Mouse (Mus musculus) neural tube, embryonic 13.5 days (tissue): ENCODE data around the gene Tmem52b. TPM values are rescaled to one million over a fixed set of nuclear protein-coding genes. Genes with fewer than 3 reads are reported as not detected.
A peak's percentile ranks its signal among the peaks of the same experiment; 100 is the strongest.
"Not testable (repeated sequence)": the region's sequence is repeated elsewhere in the genome, so short reads cannot be mapped to it uniquely, and the experiment has no call there.

Source experiments
- ATAC-seq: fragments of 200-750 bp; cut with Nextera tagmentation; 2 replicates; pipeline ENCODE4 v1.8.0; 2017; ENCODE audit warnings: low read depth, mild to moderate bottlenecking, moderate TSS enrichment, moderate library complexity
- H3K27ac ChIP-seq: fragments of 300-500 bp; sonication (generic); replicated peaks from 2 replicates; pipeline ENCODE4 v1.5.1; 2015; ENCODE audit warnings: moderate library complexity, mild to moderate bottlenecking, inconsistent platforms
- H3K27me3 ChIP-seq: fragments of 300-500 bp; sonication (generic); 2 replicates; pipeline ENCODE4 v1.6.1; 2015; ENCODE audit warnings: mild to moderate bottlenecking, inconsistent platforms
- H3K36me3 ChIP-seq: fragments of 300-500 bp; sonication (generic); 2 replicates; pipeline ENCODE4 v1.6.1; 2015; ENCODE audit warnings: mild to moderate bottlenecking, inconsistent platforms
- H3K4me1 ChIP-seq: fragments of 300-500 bp; sonication (generic); replicated peaks from 2 replicates; pipeline ENCODE4 v1.6.1; 2015; ENCODE audit warnings: inconsistent platforms
- H3K4me2 ChIP-seq: fragments of 300-500 bp; sonication (generic); 2 replicates; pipeline ENCODE4 v1.6.1; 2015; ENCODE audit warnings: inconsistent platforms, mild to moderate bottlenecking, moderate library complexity
- H3K4me3 ChIP-seq: fragments of 300-500 bp; sonication (generic); 2 replicates; pipeline ENCODE4 v1.5.1; 2015; ENCODE audit warnings: mild to moderate bottlenecking, inconsistent platforms
- H3K9ac ChIP-seq: fragments of 300-500 bp; sonication (generic); 2 replicates; pipeline ENCODE4 v1.6.1; 2015; ENCODE audit warnings: moderate library complexity, mild to moderate bottlenecking, inconsistent platforms
- H3K9me3 ChIP-seq: fragments of 300-500 bp; sonication (generic); 2 replicates; pipeline ENCODE4 v1.6.1; 2016; ENCODE audit warnings: inconsistent platforms
- WGBS: fragments of 180-500 bp; shearing (Covaris S2); methylation state at CpG from one replicate; pipeline ENCODE4 v1.1.7; 2015; 5-methylcytosine and 5-hydroxymethylcytosine counted together
- polyA plus RNA-seq: library from polyadenylated mRNA; unstranded; fragments of >200 nt; fragmentation: Nextera tagmentation; extraction: Ambion mirVana; gene quantifications from 2 replicates; pipeline ENCODE4 v1.2.1, GENCODE M21; 2015

Gene Tmem52b
- polyA plus RNA-seq, result 0.11 and 0.37 TPM in 2 replicates

DNA sequence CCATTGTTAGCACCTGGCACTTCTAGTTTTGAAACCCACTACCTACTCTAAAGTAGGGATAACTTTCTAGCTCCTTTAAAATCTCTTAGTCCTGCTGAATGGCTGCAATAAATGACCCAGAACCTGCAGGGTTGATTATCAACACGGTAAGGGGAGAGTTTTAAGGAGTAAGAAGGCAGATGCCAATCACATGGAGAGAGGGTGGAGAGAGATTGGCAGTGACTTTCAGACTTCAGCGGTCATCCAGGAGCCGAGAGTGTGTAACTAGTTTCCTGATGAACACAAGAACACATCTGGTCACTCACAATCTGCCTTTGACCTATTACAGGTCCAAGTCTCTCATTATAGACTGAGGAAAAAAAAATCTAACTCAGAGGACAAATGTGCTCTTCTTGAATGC is at the start of gene Tmem52b:
TSS of gene Tmem52b (plus strand) at position 189 of the 400 bp plus-strand sequence.
- ATAC-seq, result no peak
- WGBS, result 74% methylated on average over 3 of the region's 3 CpGs
- H3K9ac ChIP-seq, result no peak within 1 kb of the TSS

DNA sequence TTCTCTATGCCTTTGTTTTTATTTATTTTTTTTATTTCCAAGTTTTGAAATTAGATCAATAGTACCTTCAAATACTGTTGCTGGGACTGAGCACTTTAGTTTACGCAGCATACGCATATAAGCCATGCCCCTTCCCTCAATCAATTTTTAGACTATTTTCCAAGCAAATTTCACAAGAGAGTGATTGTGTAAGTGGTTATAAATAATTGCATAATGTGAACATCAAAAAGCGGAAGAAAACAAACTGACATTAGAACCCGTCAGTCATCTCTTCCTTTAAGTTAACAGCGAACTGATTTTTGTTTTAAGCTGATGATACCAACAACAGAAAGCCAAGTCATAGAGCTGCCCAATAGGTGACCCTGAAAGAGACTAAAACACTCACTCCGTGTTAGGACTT is 41.0 kb upstream of the Tmem52b start:
- Histone ChIP-seq H3K9me3 (no peaks in the 10 kb centered on the region), H3K27ac (no peak overlapping the region), H3K9ac (no peak overlapping the region), H3K27me3 (no peaks in the 10 kb centered on the region), H3K4me2 (no peak overlapping the region), H3K4me3 (no peak overlapping the region), H3K36me3 (no peaks in the 10 kb centered on the region), H3K4me1 (no peaks in the 10 kb centered on the region)
- 90% methylated on average over 6 of the region's 6 CpGs for WGBS
- no peak for ATAC-seq

More for the DNA sequence above, at the start of gene Tmem52b:
- Histone ChIP-seq H3K36me3 (no peaks in the 10 kb centered on the region), H3K27me3 (no peaks in the 10 kb centered on the region), H3K9me3 (no peaks in the 10 kb centered on the region), H3K4me3 (no peak within 1 kb of the TSS), H3K4me1 (0 out of 2 replicates have a peak, but pooled peaks cover 3% of the 10 kb centered on the region), H3K27ac (no peak within 1 kb of the TSS), H3K4me2 (no peak within 1 kb of the TSS)

DNA sequence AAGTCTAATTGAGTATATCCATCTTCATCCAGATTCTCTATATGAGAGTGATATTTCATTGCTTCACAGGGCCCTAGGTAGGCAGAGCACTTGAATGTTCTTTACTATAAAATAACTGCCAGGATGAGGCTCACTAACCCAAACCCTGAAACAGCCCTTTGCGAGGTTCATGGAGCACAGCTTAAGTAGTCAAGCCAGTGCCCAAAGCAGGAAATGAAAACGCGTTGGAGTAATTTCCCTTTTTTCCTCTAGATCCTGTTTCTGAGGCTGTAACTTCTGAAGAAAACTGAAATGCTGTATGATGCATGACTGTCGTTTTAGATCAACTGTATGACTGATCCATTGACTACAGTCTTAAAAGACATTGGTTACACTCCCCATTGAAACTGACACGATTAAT is 39.7 kb upstream of the Tmem52b start:
- Histone ChIP-seq H3K4me3 (no peak overlapping the region), H3K27me3 (no peaks in the 10 kb centered on the region), H3K4me2 (no peak overlapping the region), H3K4me1 (peaks cover 1% of the 10 kb centered on the region; the same call in 1 of the 2 replicates), H3K9ac (no peak overlapping the region), H3K27ac (no peak overlapping the region), H3K36me3 (no peaks in the 10 kb centered on the region), H3K9me3 (no peaks in the 10 kb centered on the region)
- no peak for ATAC-seq
- WGBS, result 80% methylated on average over 5 of the region's 5 CpGs

DNA sequence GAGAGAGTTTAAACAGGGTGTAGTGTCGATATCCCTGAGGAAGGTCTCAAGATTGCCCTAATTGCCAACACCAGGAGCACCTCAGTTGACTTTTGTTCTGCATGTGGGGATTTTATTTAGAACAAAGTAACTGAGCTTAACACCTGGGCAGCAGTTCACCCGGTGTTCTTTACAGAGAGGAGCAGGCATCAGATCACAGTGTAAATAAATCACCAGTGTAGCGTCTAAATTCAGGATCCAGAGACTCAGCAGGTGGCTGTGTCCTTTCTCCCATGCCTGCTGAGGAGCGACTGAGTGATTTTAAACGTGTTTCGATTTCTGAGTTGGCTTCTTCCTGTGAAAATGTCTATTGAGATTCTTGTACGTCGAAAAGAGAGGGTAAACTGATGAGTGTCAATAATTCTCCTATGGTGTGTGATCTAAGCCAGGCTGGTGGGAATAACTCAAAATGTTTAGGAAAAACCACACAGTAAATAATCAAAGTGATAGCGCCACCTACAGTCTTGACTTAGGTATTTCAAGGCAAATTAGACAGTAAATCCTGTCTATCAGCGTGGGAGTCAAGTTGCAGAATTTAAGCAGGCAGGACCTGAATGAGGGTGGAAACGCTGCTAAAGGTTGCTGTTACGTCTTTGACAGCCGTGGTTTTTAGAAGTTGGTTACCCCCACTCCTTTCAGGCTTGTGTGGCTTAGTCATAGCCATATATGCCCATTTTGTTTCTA is 35.8 kb upstream of the Tmem52b start:
- ATAC-seq, result no peak
- no peak overlapping the region for H3K9ac ChIP-seq
- H3K36me3 ChIP-seq, result no peaks in the 10 kb centered on the region
- no peak overlapping the region for H3K27ac ChIP-seq
- H3K27me3 ChIP-seq, result no peaks in the 10 kb centered on the region
- peaks cover 23% of the 10 kb centered on the region; the same call in 1 of the 2 replicates for H3K4me1 ChIP-seq
- WGBS, result 34% methylated on average over 13 of the region's 13 CpGs
- H3K9me3 ChIP-seq, result no peaks in the 10 kb centered on the region
- no peak overlapping the region for H3K4me3 ChIP-seq
- no peak overlapping the region for H3K4me2 ChIP-seq

DNA sequence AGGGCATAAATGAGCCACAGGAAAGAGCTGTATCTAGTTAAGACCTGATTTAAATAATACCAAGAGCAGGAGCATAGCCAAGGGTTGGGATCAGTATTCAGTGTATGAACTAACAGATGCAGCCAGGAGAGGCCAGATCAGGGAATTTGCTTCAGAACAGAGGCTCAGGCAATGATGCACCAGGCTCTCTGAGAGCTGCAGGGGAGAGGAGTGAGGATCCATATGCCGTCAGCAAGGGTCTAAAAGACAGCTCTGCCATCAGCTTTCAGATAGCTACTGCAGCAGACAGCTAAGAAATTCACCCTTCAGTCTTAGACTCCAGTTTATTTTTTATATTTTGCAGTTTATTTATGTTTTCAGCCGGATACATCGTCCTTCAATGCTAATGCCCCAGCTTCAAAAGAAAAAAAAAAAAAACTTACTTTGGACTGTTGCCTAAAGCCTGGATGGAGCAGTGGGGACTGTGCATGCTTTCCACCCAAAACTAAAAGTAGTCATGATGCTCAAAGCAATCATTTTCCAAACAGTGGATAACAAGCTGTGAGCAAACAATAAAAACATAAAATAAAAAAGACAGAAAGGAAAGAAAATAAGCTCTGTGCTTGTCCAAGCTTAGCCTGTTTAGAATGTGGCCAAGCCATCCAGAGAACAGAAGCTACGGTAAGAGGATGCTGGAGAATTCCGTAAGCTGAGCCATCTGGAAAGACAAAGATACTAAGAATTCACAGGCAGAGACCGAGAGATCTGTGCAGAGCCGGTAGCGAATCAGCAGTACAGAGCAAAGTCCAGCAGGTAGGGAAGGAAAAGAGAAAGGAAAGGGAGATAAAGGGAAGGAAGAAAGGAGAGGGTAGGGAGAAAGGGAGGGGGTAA is 32.0 kb upstream of the Tmem52b start:
- Histone ChIP-seq H3K27me3 (no peaks in the 10 kb centered on the region), H3K36me3 (no peaks in the 10 kb centered on the region), H3K27ac (peak overlapping the region; percentile 59; the same call in 1 of the 2 replicates), H3K9me3 (no peaks in the 10 kb centered on the region), H3K9ac (no peak overlapping the region), H3K4me3 (no peak overlapping the region), H3K4me2 (no peak overlapping the region), H3K4me1 (peaks cover 23% of the 10 kb centered on the region; the same call in 1 of the 2 replicates)
- peak; percentile 81 for ATAC-seq
- 69% methylated on average over 8 of the region's 8 CpGs for WGBS

DNA sequence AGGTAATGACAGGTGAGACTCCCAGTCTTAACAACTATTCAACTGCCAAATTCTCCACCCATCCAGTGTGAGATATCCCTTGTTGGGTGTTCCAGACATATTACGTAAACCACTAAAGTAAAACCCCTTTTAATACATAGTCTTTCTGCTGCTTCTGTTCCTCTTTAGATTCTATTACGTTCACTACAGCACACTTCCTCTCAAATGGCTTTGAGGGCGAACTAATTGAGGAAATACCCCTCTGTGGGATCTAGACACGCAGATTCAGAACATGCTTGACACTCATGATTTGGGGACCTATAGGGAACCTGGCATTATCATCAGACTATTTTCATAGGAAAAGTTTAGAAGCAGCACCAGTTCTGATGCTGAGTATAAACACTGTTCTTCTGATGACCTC is 17.4 kb upstream of the Tmem52b start:
- Histone ChIP-seq H3K4me3 (no peak overlapping the region), H3K36me3 (no peaks in the 10 kb centered on the region), H3K4me1 (no peaks in the 10 kb centered on the region), H3K9ac (no peak overlapping the region), H3K27ac (no peak overlapping the region), H3K4me2 (no peak overlapping the region), H3K9me3 (no peaks in the 10 kb centered on the region), H3K27me3 (no peaks in the 10 kb centered on the region)
- WGBS, result 84% methylated on average over 4 of the region's 4 CpGs
- no peak for ATAC-seq

DNA sequence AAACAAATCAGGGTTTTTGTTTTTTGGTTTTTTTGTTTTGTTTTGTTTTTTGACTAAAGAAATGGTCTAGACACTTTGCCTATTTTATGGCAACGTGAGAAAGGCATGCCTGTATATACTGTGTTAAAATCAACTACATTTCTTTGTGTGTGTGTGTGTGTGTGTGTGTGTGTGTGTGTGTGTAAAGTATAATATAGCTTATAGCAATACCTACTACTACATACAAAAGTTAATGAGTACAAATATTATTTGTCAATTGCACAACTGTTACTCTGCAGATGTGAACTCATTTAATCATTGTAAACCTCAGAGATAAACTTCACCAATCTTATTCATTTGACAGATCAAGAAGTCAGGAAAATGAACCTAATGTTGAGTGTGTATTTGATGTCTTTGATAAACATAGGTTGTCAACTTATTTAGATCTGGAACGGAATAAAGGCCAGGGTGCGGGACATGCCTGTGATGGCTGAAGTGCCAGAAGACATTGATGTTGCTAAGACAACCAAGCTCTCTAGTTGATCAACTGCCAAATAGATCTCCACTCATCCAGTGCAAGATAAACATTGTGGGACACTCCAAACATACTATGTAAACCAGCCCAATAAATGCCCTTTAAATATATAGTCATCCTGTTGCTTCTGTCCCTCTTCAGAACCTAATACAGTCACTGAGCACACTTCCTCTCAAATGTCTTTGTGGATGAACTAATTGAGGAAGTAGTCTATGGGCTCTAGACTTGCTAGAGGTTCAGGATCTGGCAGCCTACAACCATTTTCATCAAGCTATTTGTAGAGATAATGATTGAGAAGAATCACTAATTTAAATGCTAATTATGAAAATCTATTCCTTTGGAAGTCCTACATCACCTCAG is 14.8 kb upstream of the Tmem52b start:
- H3K9me3 ChIP-seq, result no peaks in the 10 kb centered on the region
- no peak for ATAC-seq
- no peaks in the 10 kb centered on the region for H3K4me1 ChIP-seq
- H3K27me3 ChIP-seq, result no peaks in the 10 kb centered on the region
- H3K4me2 ChIP-seq, result no peak overlapping the region
- no peak overlapping the region for H3K27ac ChIP-seq
- H3K4me3 ChIP-seq, result no peak overlapping the region
- no peaks in the 10 kb centered on the region for H3K36me3 ChIP-seq
- no peak overlapping the region for H3K9ac ChIP-seq
- WGBS, result 92% methylated on average over 3 of the region's 3 CpGs

DNA sequence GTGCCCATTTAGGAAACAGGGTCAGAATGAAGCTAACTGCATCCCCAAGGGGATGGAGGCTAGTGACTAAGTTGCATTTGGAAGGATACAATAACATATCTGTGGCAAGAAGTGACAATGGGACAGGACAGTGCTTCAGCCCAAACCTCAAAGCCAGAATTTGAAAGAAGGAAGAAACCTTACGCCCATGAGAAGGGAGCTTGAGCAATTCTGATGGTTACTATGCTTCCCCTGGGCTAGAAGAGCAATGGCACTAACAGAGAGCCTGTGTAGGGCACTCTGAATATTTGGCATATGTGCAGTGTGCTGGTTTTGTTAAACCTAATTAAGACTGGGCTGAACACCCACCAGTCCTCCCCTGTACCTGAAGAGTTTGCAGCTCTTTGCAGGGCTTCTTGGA is 12.8 kb upstream of the Tmem52b start:
- H3K4me3 ChIP-seq, H3K27ac ChIP-seq, H3K36me3 ChIP-seq, H3K9me3 ChIP-seq, ATAC-seq, H3K4me1 ChIP-seq, H3K27me3 ChIP-seq, H3K4me2 ChIP-seq, H3K9ac ChIP-seq: not testable (repeated sequence)
- WGBS, result 79% methylated on average over 1 of the region's 1 CpGs

DNA sequence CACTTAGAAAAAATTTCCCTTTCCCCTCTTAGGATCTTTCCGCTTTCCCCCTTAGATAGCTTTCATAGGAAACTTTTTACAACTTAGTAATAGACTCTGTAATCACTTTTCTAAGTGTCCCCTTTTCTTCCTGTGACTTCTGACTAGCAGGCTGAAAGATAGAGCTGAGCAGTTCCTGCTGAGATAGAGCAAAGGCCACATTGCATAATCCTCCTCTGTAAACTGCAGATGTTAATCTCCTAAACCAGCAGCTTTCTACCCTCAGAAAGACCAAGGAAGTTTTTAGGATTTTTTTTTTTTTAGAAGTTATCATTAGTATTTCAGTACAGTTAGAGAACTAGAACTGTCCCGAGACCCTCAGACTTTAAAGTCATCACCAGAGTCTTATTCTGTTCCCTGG is 8.9 kb upstream of the Tmem52b start:
- Histone ChIP-seq H3K4me3 (no peak overlapping the region), H3K9me3 (no peaks in the 10 kb centered on the region), H3K4me2 (no peak overlapping the region), H3K27me3 (no peaks in the 10 kb centered on the region), H3K9ac (no peak overlapping the region), H3K27ac (no peak overlapping the region), H3K36me3 (no peaks in the 10 kb centered on the region), H3K4me1 (no peaks in the 10 kb centered on the region)
- no peak for ATAC-seq
- 92% methylated on average over 2 of the region's 2 CpGs for WGBS

DNA sequence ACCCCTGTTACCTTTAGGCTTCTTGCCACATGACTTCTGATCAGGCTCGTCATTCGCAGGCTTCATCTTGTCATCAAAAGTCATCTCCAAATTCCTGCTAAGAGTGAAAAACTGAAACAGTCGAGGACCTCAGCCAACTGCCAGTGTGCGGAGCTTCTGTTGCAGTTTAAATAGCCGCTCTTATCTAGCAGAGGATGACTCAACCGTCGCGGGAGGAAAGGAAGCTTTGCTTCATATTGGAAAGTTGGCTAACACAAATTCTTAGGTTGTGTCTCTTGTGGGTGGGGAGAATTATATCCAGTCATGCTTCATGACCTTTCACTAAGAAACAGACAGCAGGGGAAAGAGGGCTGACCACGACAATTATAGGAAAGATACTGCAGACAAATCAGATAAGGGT is 5.3 kb upstream of the Tmem52b start, which contains the start of gene Olr1:
TSS of gene Olr1 (minus strand) at position 142 of the 400 bp plus-strand sequence.
- Histone ChIP-seq H3K4me2 (no peak within 1 kb of the TSS), H3K9me3 (no peaks in the 10 kb centered on the region), H3K4me1 (no peaks in the 10 kb centered on the region), H3K4me3 (no peak within 1 kb of the TSS), H3K27ac (no peak within 1 kb of the TSS), H3K27me3 (no peaks in the 10 kb centered on the region), H3K36me3 (no peaks in the 10 kb centered on the region), H3K9ac (no peak within 1 kb of the TSS)
- 87% methylated on average over 9 of the region's 9 CpGs for WGBS
- ATAC-seq, result no peak

DNA sequence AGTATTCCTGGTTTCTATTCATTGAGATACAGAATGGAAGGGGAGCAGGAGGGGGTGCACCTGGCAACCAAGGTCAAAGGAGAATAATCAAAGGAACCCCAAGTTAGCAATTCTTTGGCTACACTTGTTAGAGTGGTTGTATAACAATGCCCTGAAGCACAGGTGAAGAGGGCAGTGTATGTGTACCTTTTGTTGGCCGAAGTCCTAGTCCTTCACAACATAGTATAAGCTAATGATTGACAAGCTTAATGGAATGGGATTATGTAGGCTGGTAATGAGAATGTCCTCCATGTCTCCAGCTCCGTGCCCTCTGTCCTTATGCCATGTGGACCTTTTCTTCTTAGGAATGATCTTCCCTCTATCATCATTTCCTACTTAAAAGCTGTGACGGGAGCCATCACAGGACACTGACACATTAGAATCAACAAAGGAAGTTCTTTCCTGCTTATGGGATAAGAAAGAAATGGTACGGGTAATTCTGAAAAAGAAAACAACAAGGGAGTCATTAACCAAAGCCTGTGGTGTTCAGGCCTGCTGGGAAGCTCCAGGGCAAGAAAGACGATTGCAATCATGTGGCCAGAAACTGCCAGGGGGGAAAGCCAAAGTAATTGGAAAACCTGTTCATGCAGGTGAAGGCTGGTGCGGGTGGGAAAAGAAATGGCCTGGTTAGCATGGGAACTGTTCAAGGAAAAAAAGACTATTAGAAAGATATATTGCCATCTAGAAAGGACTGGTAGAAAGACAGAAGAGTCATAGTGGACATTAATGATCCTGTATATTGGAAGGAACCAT is 2.0 kb upstream of the Tmem52b start:
- 64% methylated on average over 6 of the region's 6 CpGs for WGBS
- no peak for ATAC-seq
- no peak overlapping the region for H3K9ac ChIP-seq
- H3K4me2 ChIP-seq, result no peak overlapping the region
- no peaks in the 10 kb centered on the region for H3K36me3 ChIP-seq
- H3K27me3 ChIP-seq, result no peaks in the 10 kb centered on the region
- H3K27ac ChIP-seq, result no peak overlapping the region
- no peaks in the 10 kb centered on the region for H3K9me3 ChIP-seq
- no peak overlapping the region for H3K4me3 ChIP-seq
- 0 out of 2 replicates have a peak, but pooled peaks cover 3% of the 10 kb centered on the region for H3K4me1 ChIP-seq
